Mouse (Mus musculus): Measurements from ENCODE around the gene Psmd8. TPM values are rescaled to one million over a fixed set of nuclear protein-coding genes. Genes with fewer than 3 reads are reported as not detected.
"Not testable (repeated sequence)": the region's sequence is repeated elsewhere in the genome, so short reads cannot be mapped to it uniquely, and the experiment has no call there.

Psmd8 gene
- polyA plus RNA-seq, 1 experiment: 388 TPM

DNA sequence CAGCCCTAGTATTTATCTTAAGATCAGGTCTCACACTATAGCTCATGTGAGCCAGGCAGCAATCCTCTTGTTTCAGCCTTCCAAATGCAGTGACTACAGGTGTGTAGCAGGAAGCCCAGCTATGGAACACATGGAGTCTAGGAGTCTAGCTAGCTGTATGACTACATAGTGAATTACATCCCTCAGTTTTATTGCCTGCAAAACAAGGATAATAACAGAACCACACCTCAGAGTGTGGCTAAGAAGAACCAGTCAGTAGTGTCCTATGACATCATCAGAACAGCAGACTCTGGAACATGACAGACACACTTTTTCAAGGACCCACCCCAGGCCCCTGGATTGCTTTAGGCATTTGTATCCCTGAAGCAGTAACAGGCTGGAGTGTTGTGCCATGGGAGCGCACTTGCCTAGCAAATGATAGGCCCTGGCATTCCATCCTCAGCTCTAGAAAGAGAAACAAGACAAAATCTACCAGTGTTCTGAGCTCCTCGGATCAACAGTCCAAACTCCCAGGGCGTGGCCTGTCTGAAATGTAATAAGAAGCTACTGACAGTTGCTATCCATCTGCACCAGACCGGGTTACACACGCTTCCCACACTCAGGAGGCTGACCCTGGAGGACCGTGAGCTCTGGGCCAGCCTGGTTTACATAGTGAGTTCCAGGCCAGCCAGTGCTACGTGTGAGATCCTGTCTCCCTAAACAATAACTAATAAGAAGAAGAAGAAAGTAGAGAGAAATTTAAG lies 33.7 kb downstream of the Psmd8 start:
- H3K79me3 ChIP-seq (ENCODE audit: low read depth): no peaks in the 10 kb centered on the region
- H3K36me3 ChIP-seq (ENCODE audit: control insufficient read depth, insufficient read depth): no peaks in the 10 kb centered on the region
- no peak overlapping the region for H3K4me3 ChIP-seq (ENCODE audit: insufficient read depth, poor library complexity, severe bottlenecking)
- TF ChIP-seq MYOD1 (IDR thresholded peaks at IDR 0.05; ENCODE audit: control insufficient read depth, insufficient read length, low read depth): no peak
- no peaks in the 10 kb centered on the region for H3K79me2 ChIP-seq (ENCODE audit: control insufficient read depth, insufficient read depth)
- no peaks in the 10 kb centered on the region for H3K27me3 ChIP-seq (ENCODE audit: control insufficient read depth, insufficient read depth, insufficient read length)
- no peak overlapping the region for H3ac ChIP-seq (ENCODE audit: control insufficient read depth, insufficient read length, low read depth)

DNA sequence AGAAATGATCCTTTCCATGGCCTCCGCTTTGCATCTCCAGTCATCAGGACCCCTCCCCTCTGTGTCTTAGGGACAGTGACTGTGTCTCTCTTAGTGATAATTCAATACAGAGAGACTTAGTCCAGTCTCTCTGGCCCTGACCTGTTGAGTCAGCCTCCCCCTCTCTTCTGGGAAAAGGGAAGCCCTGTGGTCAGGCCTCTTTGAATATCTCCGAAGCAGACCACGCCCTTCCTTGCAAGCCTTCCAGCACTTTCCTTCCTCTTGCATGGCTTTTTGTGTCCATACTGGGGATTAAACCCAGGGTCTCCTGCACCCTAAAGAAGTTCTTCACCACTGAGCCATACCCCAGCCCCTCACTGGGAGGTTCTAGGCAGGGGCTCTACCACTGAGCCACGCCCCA lies 36.5 kb downstream of the Psmd8 start:
- H3ac ChIP-seq (ENCODE audit: control insufficient read depth, insufficient read length, low read depth): no peak overlapping the region
- H3K79me2 ChIP-seq (ENCODE audit: control insufficient read depth, insufficient read depth): no peaks in the 10 kb centered on the region
- H3K4me3 ChIP-seq (ENCODE audit: insufficient read depth, poor library complexity, severe bottlenecking): no peak overlapping the region
- H3K36me3 ChIP-seq (ENCODE audit: control insufficient read depth, insufficient read depth): no peaks in the 10 kb centered on the region
- TF ChIP-seq FOSL1 (IDR thresholded peaks at IDR 0.05; ENCODE audit: insufficient read depth, low read length, poor library complexity, severe bottlenecking): no peak
- no peak for TF ChIP-seq USF1 (IDR thresholded peaks at IDR 0.05; ENCODE audit: low read depth)
- TF ChIP-seq CTCF (IDR thresholded peaks at IDR 0.05; ENCODE audit: control insufficient read depth, insufficient read depth, insufficient read length): no peak
- TF ChIP-seq MYOD1 (IDR thresholded peaks at IDR 0.05; ENCODE audit: control insufficient read depth, insufficient read length, low read depth): no peak
- no peak for TF ChIP-seq MAX (IDR thresholded peaks at IDR 0.05)
- TF ChIP-seq CEBPB (IDR thresholded peaks at IDR 0.05; ENCODE audit: low read depth): no peak
- no peak for TF ChIP-seq MYOG (IDR thresholded peaks at IDR 0.05; ENCODE audit: control insufficient read depth, extremely low read depth, insufficient read length)
- no peaks in the 10 kb centered on the region for H3K79me3 ChIP-seq (ENCODE audit: low read depth)
- H3K27me3 ChIP-seq (ENCODE audit: control insufficient read depth, insufficient read depth, insufficient read length): no peaks in the 10 kb centered on the region

- no peaks in the 10 kb centered on the region for H3K79me2 ChIP-seq (ENCODE audit: control insufficient read depth, insufficient read depth)
- no peak overlapping the region for H3K4me3 ChIP-seq (ENCODE audit: insufficient read depth, poor library complexity, severe bottlenecking)
- no peaks in the 10 kb centered on the region for H3K36me3 ChIP-seq (ENCODE audit: control insufficient read depth, insufficient read depth)
- H3K79me3 ChIP-seq (ENCODE audit: low read depth): no peaks in the 10 kb centered on the region
- no peak overlapping the region for H3ac ChIP-seq (ENCODE audit: control insufficient read depth, insufficient read length, low read depth)
- H3K27me3 ChIP-seq (ENCODE audit: control insufficient read depth, insufficient read depth, insufficient read length): no peaks in the 10 kb centered on the region
- TF ChIP-seq MAX (IDR thresholded peaks at IDR 0.05) (no peak), MYOG (IDR thresholded peaks at IDR 0.05; ENCODE audit: control insufficient read depth, extremely low read depth, insufficient read length) (no peak), MYOD1 (IDR thresholded peaks at IDR 0.05; ENCODE audit: control insufficient read depth, insufficient read length, low read depth) (no peak), USF1 (IDR thresholded peaks at IDR 0.05; ENCODE audit: low read depth) (no peak)
These were observed 39.1 kb downstream of the Psmd8 start for GRCm38 (mm10) chr7:29141416-29141815.

DNA sequence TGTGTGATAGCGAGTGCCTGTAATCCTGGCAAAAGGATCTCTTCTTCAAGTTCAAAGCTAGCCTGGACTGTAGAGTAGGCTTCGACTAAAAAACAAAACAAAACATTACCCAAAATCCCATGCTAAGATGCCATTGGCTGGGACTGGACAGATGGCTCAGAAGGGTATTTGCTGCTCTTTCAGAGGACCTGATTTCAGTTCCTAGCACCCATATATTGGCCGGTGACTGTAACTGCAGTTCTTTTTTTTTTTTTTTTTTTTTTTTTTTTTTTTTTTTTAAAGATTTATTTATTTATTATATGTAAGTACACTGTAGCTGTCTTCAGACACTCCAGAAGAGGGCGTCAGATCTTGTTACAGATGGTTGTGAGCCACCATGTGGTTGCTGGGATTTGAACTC lies 41.3 kb downstream of the Psmd8 start:
- not testable (repeated sequence) for H3K4me3 ChIP-seq (ENCODE audit: insufficient read depth, poor library complexity, severe bottlenecking); H3K79me3 ChIP-seq (ENCODE audit: low read depth); H3K36me3 ChIP-seq (ENCODE audit: control insufficient read depth, insufficient read depth); H3K79me2 ChIP-seq (ENCODE audit: control insufficient read depth, insufficient read depth); H3ac ChIP-seq (ENCODE audit: control insufficient read depth, insufficient read length, low read depth); H3K27me3 ChIP-seq (ENCODE audit: control insufficient read depth, insufficient read depth, insufficient read length)

DNA sequence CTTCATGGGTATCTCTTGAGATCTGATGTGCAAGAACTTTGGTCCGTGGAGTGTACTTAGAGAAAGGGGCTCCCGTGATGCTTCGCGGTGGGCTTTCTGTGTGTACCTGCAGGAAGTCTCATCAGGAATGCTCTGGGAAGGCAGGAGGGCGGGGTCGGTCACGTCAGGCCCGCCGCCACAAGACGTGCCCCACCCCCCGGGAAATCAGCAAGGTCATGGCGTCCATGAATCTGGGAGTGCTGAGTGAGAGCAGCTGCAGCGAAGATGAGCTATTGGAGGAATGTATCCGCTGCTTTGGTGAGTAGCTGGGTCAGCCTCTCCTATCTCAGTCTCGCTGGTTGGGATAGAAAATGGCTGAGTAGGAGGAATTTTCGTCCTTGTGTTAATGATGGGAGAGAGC lies 43.1 kb downstream of the Psmd8 start:
- Histone ChIP-seq H3K4me3 (ENCODE audit: insufficient read depth, poor library complexity, severe bottlenecking) (no peak overlapping the region), H3ac (ENCODE audit: control insufficient read depth, insufficient read length, low read depth) (no peak overlapping the region), H3K79me2 (ENCODE audit: control insufficient read depth, insufficient read depth) (no peaks in the 10 kb centered on the region), H3K79me3 (ENCODE audit: low read depth) (no peaks in the 10 kb centered on the region), H3K27me3 (ENCODE audit: control insufficient read depth, insufficient read depth, insufficient read length) (peaks cover 6% of the 10 kb centered on the region), H3K36me3 (ENCODE audit: control insufficient read depth, insufficient read depth) (no peaks in the 10 kb centered on the region)
- TF ChIP-seq CTCF (IDR thresholded peaks at IDR 0.05; ENCODE audit: control insufficient read depth, insufficient read depth, insufficient read length) (no peak), MYOD1 (IDR thresholded peaks at IDR 0.05; ENCODE audit: control insufficient read depth, insufficient read length, low read depth) (no peak), MYOG (IDR thresholded peaks at IDR 0.05; ENCODE audit: control insufficient read depth, extremely low read depth, insufficient read length) (no peak), USF1 (IDR thresholded peaks at IDR 0.05; ENCODE audit: low read depth) (no peak), CEBPB (IDR thresholded peaks at IDR 0.05; ENCODE audit: low read depth) (no peak), FOSL1 (IDR thresholded peaks at IDR 0.05; ENCODE audit: insufficient read depth, low read length, poor library complexity, severe bottlenecking) (no peak), MAX (IDR thresholded peaks at IDR 0.05) (no peak)

DNA sequence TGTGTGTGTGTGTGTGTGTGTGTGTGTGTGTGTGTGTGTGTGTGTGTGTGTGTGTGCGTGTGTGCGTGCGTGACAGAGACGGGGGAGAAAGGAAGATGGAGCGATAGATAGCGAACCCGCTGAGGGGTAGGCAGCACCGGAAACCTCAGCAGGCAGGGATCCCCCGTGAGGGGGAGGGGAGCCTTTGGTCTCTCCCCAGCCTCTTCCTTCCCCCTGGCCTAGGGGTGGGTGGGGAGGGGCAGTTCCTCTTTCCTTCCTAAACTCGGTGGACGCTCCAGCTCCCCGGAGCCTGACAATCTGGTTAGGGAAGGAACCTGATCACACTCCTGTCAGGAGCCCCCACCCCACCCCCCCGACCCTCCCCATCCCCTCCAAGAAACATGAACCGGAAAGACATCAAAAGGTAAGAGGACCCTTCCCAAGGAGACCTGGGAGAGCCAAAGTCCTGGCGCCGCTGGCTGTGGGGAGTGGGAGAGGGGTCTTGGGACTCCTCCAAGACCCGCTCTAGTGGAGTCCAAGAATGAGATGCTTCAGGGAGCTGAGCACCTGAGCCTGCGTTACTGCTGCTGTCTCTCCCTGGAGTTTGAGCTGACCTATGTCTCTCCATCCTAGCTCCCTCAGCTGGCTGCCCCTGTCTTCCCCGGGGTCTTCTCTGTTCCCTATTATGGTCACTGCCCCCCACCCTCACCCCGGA lies 45.7 kb downstream of the Psmd8 start, which contains the start of gene Rasgrp4:
Gene Rasgrp4 (plus strand): TSS at position 159 of the 694 bp plus-strand sequence.
- Histone ChIP-seq H3K79me2 (ENCODE audit: control insufficient read depth, insufficient read depth) (no peaks in the 10 kb centered on the region), H3K27me3 (ENCODE audit: control insufficient read depth, insufficient read depth, insufficient read length) (peaks cover 6% of the 10 kb centered on the region), H3K79me3 (ENCODE audit: low read depth) (no peaks in the 10 kb centered on the region), H3ac (ENCODE audit: control insufficient read depth, insufficient read length, low read depth) (no peak within 1 kb of the TSS), H3K36me3 (ENCODE audit: control insufficient read depth, insufficient read depth) (no peaks in the 10 kb centered on the region), H3K4me3 (ENCODE audit: insufficient read depth, poor library complexity, severe bottlenecking) (no peak within 1 kb of the TSS)
- no peak for TF ChIP-seq CTCF (IDR thresholded peaks at IDR 0.05; ENCODE audit: control insufficient read depth, insufficient read depth, insufficient read length)
- no peak for TF ChIP-seq MYOG (IDR thresholded peaks at IDR 0.05; ENCODE audit: control insufficient read depth, extremely low read depth, insufficient read length)
- no peak for TF ChIP-seq CEBPB (IDR thresholded peaks at IDR 0.05; ENCODE audit: low read depth)
- TF ChIP-seq FOSL1 (IDR thresholded peaks at IDR 0.05; ENCODE audit: insufficient read depth, low read length, poor library complexity, severe bottlenecking): no peak
- TF ChIP-seq MAX (IDR thresholded peaks at IDR 0.05): no peak
- no peak for TF ChIP-seq MYOD1 (IDR thresholded peaks at IDR 0.05; ENCODE audit: control insufficient read depth, insufficient read length, low read depth)
- no peak for TF ChIP-seq USF1 (IDR thresholded peaks at IDR 0.05; ENCODE audit: low read depth)

All from C2C12 (cell line).